Mouse (Mus musculus): Measurements from ENCODE around the gene Ccnyl1. TPM values are rescaled to one million over a fixed set of nuclear protein-coding genes. Genes with fewer than 3 reads are reported as not detected.

The Ccnyl1 gene
- polyA plus RNA-seq, 1 experiment from 2014 or later, result 4.1 TPM

GRCm38 (mm10) chr1:64691121-64691551 is 881 bp downstream of the Ccnyl1 start:
- H3K9me3 ChIP-seq (ENCODE audit: low read length), result no peaks in the 10 kb centered on the region
- peaks cover 25% of the 10 kb centered on the region for H3K4me1 ChIP-seq (ENCODE audit: insufficient read depth, low read length)
- peak overlapping the region; percentile 65 for H3K4me2 ChIP-seq (replicated peaks; ENCODE audit: low read depth, low read length)
- under 1% methylated on average over 46 of the region's 55 CpGs for WGBS
- H3K27me3 ChIP-seq (ENCODE audit: insufficient read depth, low read length), result no peaks in the 10 kb centered on the region
- peak overlapping the region; percentile 84 for H3K4me3 ChIP-seq (ENCODE audit: low read length)
- ATAC-seq (ENCODE audit: low FRiP score, low TSS enrichment), result peak; percentile 8
- H3K9ac ChIP-seq (replicated peaks; ENCODE audit: low read length), result peak overlapping the region; percentile 88
- H3K36me3 ChIP-seq (ENCODE audit: insufficient read depth, low read length), result no peaks in the 10 kb centered on the region
- H3K27ac ChIP-seq (ENCODE audit: low read length), result peak overlapping the region; percentile 71

GRCm38 (mm10) chr1:64691581-64691980 is 1.3 kb downstream of the Ccnyl1 start:
- no peak for ATAC-seq (ENCODE audit: low FRiP score, low TSS enrichment)
- H3K27ac ChIP-seq (ENCODE audit: low read length), result no peak overlapping the region
- H3K9me3 ChIP-seq (ENCODE audit: low read length), result no peaks in the 10 kb centered on the region
- 2% methylated on average over 9 of the region's 9 CpGs for WGBS
- peak overlapping the region; percentile 84 for H3K4me3 ChIP-seq (ENCODE audit: low read length)
- H3K36me3 ChIP-seq (ENCODE audit: insufficient read depth, low read length), result no peaks in the 10 kb centered on the region
- no peaks in the 10 kb centered on the region for H3K27me3 ChIP-seq (ENCODE audit: insufficient read depth, low read length)
- H3K4me2 ChIP-seq (replicated peaks; ENCODE audit: low read depth, low read length), result peak overlapping the region; percentile 65
- H3K4me1 ChIP-seq (ENCODE audit: insufficient read depth, low read length), result peaks cover 25% of the 10 kb centered on the region
- peak overlapping the region; percentile 88 for H3K9ac ChIP-seq (replicated peaks; ENCODE audit: low read length)

- 89% methylated on average over 3 of the region's 3 CpGs for WGBS
- Histone ChIP-seq H3K4me3 (ENCODE audit: low read length) (no peak overlapping the region), H3K9me3 (ENCODE audit: low read length) (no peaks in the 10 kb centered on the region), H3K9ac (replicated peaks; ENCODE audit: low read length) (no peak overlapping the region), H3K27me3 (ENCODE audit: insufficient read depth, low read length) (no peaks in the 10 kb centered on the region), H3K4me1 (ENCODE audit: insufficient read depth, low read length) (peaks cover 17% of the 10 kb centered on the region), H3K36me3 (ENCODE audit: insufficient read depth, low read length) (no peaks in the 10 kb centered on the region), H3K27ac (ENCODE audit: low read length) (no peak overlapping the region), H3K4me2 (replicated peaks; ENCODE audit: low read depth, low read length) (no peak overlapping the region)
- no peak for ATAC-seq (ENCODE audit: low FRiP score, low TSS enrichment)
Observed at GRCm38 (mm10) chr1:64695156-64695555, 4.9 kb downstream of the Ccnyl1 start.

- Histone ChIP-seq H3K4me1 (ENCODE audit: insufficient read depth, low read length) (no peaks in the 10 kb centered on the region), H3K27me3 (ENCODE audit: insufficient read depth, low read length) (no peaks in the 10 kb centered on the region), H3K4me3 (ENCODE audit: low read length) (no peak overlapping the region), H3K9ac (replicated peaks; ENCODE audit: low read length) (no peak overlapping the region), H3K27ac (ENCODE audit: low read length) (no peak overlapping the region), H3K9me3 (ENCODE audit: low read length) (no peaks in the 10 kb centered on the region), H3K4me2 (replicated peaks; ENCODE audit: low read depth, low read length) (no peak overlapping the region), H3K36me3 (ENCODE audit: insufficient read depth, low read length) (peaks cover 17% of the 10 kb centered on the region; the same call in 1 of the 2 replicates)
- ATAC-seq (ENCODE audit: low FRiP score, low TSS enrichment), result peak; percentile 84
- 71% methylated on average over 3 of the region's 3 CpGs for WGBS
Observed at GRCm38 (mm10) chr1:64701780-64702179, 11.5 kb downstream of the Ccnyl1 start.

GRCm38 (mm10) chr1:64705230-64705629 is 15.0 kb downstream of the Ccnyl1 start:
- peaks cover 17% of the 10 kb centered on the region; the same call in 1 of the 2 replicates for H3K36me3 ChIP-seq (ENCODE audit: insufficient read depth, low read length)
- no peak overlapping the region for H3K9ac ChIP-seq (replicated peaks; ENCODE audit: low read length)
- WGBS, result 45% methylated on average over 6 of the region's 6 CpGs
- no peaks in the 10 kb centered on the region for H3K27me3 ChIP-seq (ENCODE audit: insufficient read depth, low read length)
- no peak overlapping the region for H3K4me2 ChIP-seq (replicated peaks; ENCODE audit: low read depth, low read length)
- no peak overlapping the region for H3K27ac ChIP-seq (ENCODE audit: low read length)
- no peak overlapping the region for H3K4me3 ChIP-seq (ENCODE audit: low read length)
- no peaks in the 10 kb centered on the region for H3K4me1 ChIP-seq (ENCODE audit: insufficient read depth, low read length)
- no peaks in the 10 kb centered on the region for H3K9me3 ChIP-seq (ENCODE audit: low read length)
- ATAC-seq (ENCODE audit: low FRiP score, low TSS enrichment), result no peak

- Histone ChIP-seq H3K27ac (ENCODE audit: low read length) (no peak overlapping the region), H3K27me3 (ENCODE audit: insufficient read depth, low read length) (no peaks in the 10 kb centered on the region), H3K9me3 (ENCODE audit: low read length) (no peaks in the 10 kb centered on the region), H3K9ac (replicated peaks; ENCODE audit: low read length) (no peak overlapping the region), H3K4me2 (replicated peaks; ENCODE audit: low read depth, low read length) (no peak overlapping the region), H3K4me3 (ENCODE audit: low read length) (no peak overlapping the region), H3K36me3 (ENCODE audit: insufficient read depth, low read length) (peaks cover 16% of the 10 kb centered on the region; the same call in 1 of the 2 replicates), H3K4me1 (ENCODE audit: insufficient read depth, low read length) (no peaks in the 10 kb centered on the region)
- WGBS, result 90% methylated on average over 2 of the region's 2 CpGs
- ATAC-seq (ENCODE audit: low FRiP score, low TSS enrichment), result no peak
Observed at GRCm38 (mm10) chr1:64706610-64707009, 16.4 kb downstream of the Ccnyl1 start.

- Histone ChIP-seq H3K9me3 (ENCODE audit: low read length) (no peaks in the 10 kb centered on the region), H3K27me3 (ENCODE audit: insufficient read depth, low read length) (no peaks in the 10 kb centered on the region), H3K4me3 (ENCODE audit: low read length) (no peak overlapping the region), H3K4me2 (replicated peaks; ENCODE audit: low read depth, low read length) (no peak overlapping the region), H3K36me3 (ENCODE audit: insufficient read depth, low read length) (peaks cover 9% of the 10 kb centered on the region; the same call in 1 of the 2 replicates), H3K9ac (replicated peaks; ENCODE audit: low read length) (no peak overlapping the region), H3K4me1 (ENCODE audit: insufficient read depth, low read length) (no peaks in the 10 kb centered on the region), H3K27ac (ENCODE audit: low read length) (no peak overlapping the region)
- WGBS, result 16% methylated on average over 2 of the region's 2 CpGs
- ATAC-seq (ENCODE audit: low FRiP score, low TSS enrichment), result no peak
Observed at GRCm38 (mm10) chr1:64709891-64710290, 19.6 kb downstream of the Ccnyl1 start.

- H3K36me3 ChIP-seq (ENCODE audit: insufficient read depth, low read length), result 0 out of 2 replicates have a peak, but pooled peaks cover 15% of the 10 kb centered on the region
- no peaks in the 10 kb centered on the region for H3K27me3 ChIP-seq (ENCODE audit: insufficient read depth, low read length)
- 81% methylated on average over 14 of the region's 14 CpGs for WGBS
- no peaks in the 10 kb centered on the region for H3K9me3 ChIP-seq (ENCODE audit: low read length)
- H3K27ac ChIP-seq (ENCODE audit: low read length), result no peak overlapping the region
- ATAC-seq (ENCODE audit: low FRiP score, low TSS enrichment), result no peak
- H3K4me1 ChIP-seq (ENCODE audit: insufficient read depth, low read length), result no peaks in the 10 kb centered on the region
- no peak overlapping the region for H3K4me3 ChIP-seq (ENCODE audit: low read length)
- H3K4me2 ChIP-seq (replicated peaks; ENCODE audit: low read depth, low read length), result no peak overlapping the region
- H3K9ac ChIP-seq (replicated peaks; ENCODE audit: low read length), result no peak overlapping the region
Observed at GRCm38 (mm10) chr1:64712006-64712760, 21.9 kb downstream of the Ccnyl1 start.

GRCm38 (mm10) chr1:64715458-64715857 is 25.2 kb downstream of the Ccnyl1 start:
- ATAC-seq (ENCODE audit: low FRiP score, low TSS enrichment), result no peak
- H3K27ac ChIP-seq (ENCODE audit: low read length), result no peak overlapping the region
- no peaks in the 10 kb centered on the region for H3K27me3 ChIP-seq (ENCODE audit: insufficient read depth, low read length)
- H3K9ac ChIP-seq (replicated peaks; ENCODE audit: low read length), result no peak overlapping the region
- no peak overlapping the region for H3K4me3 ChIP-seq (ENCODE audit: low read length)
- peaks cover 18% of the 10 kb centered on the region; the same call in 1 of the 2 replicates for H3K36me3 ChIP-seq (ENCODE audit: insufficient read depth, low read length)
- H3K9me3 ChIP-seq (ENCODE audit: low read length), result no peaks in the 10 kb centered on the region
- 73% methylated on average over 2 of the region's 2 CpGs for WGBS
- H3K4me2 ChIP-seq (replicated peaks; ENCODE audit: low read depth, low read length), result no peak overlapping the region
- no peaks in the 10 kb centered on the region for H3K4me1 ChIP-seq (ENCODE audit: insufficient read depth, low read length)

- Histone ChIP-seq H3K27me3 (ENCODE audit: insufficient read depth, low read length) (no peaks in the 10 kb centered on the region), H3K27ac (ENCODE audit: low read length) (no peak overlapping the region), H3K36me3 (ENCODE audit: insufficient read depth, low read length) (peaks cover 18% of the 10 kb centered on the region; the same call in 1 of the 2 replicates), H3K4me2 (replicated peaks; ENCODE audit: low read depth, low read length) (no peak overlapping the region), H3K4me3 (ENCODE audit: low read length) (no peak overlapping the region), H3K9ac (replicated peaks; ENCODE audit: low read length) (no peak overlapping the region), H3K4me1 (ENCODE audit: insufficient read depth, low read length) (no peaks in the 10 kb centered on the region), H3K9me3 (ENCODE audit: low read length) (no peaks in the 10 kb centered on the region)
- ATAC-seq (ENCODE audit: low FRiP score, low TSS enrichment), result no peak
- WGBS, result 88% methylated on average over 7 of the region's 7 CpGs
Observed at GRCm38 (mm10) chr1:64716589-64717304, 26.5 kb downstream of the Ccnyl1 start.
